Mouse (Mus musculus) spleen, adult 2 months (tissue): ENCODE results near the gene Pde4dip.

Source experiments
- CTCF ChIP-seq: fragments of 200-500 bp; IDR thresholded peaks from 2 replicates; pipeline ENCODE4 v1.5.1; 2011; ENCODE audit warnings: mild to moderate bottlenecking, inconsistent platforms; ENCODE audit not compliant: insufficient read depth, insufficient read length, insufficient replicate concordance; ENCODE audit errors: extremely low read depth
- POLR2A ChIP-seq: fragments of 200-500 bp; IDR thresholded peaks from 2 replicates; pipeline ENCODE4 v1.6.1; 2011; ENCODE audit warnings: low read depth, low read length, inconsistent platforms

DNA sequence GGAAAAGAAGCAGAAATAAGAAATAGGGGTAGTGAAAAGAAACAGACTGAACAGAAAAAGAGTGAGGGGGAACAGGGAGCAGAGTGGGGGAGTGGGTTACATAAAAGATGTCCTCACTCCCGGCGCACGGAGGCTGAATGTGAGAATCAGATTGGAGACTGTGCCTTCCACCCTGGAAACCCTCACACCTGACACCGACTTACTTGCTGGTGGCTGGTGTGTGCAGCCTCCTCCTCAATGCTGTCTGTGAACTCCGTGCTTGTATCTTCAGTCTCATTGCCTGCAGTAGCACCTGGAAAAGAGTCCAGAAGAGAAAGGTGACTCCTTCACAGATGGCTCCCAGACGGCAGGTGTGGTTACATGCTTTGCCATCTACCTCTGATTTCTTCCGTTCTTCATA is 157.9 kb downstream of the Pde4dip start:
- TF ChIP-seq POLR2A (no peak), CTCF (no peak)
